Mouse (Mus musculus): Measurements from ENCODE around the gene Furin. TPM values are rescaled to one million over a fixed set of nuclear protein-coding genes. Genes with fewer than 3 reads are reported as not detected.

Furin gene
- total RNA-seq, 2 experiments from 2014 or later = 28.2 to 51.1 TPM

DNA sequence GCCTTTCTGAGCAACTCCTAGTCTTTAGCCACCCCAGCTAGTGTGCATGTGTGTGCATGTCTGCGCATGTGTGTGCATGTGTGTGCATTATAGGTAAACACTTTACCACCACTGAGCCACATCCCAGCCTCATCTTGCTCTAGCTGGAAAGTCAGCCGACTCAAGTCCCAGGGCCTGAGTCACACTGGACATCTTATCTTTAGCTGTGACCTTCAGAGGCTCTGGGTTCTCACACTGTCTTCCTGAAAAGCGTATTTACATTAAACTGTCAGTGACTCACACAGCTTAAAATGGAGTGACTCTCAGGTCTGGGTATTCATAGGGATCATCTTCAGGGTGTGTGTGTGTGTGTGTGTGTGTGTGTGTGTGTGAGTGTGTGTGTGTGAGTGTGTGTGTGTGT lies 30.4 kb upstream of the Furin start:
- ATAC-seq (replicated peaks; ENCODE audit: low FRiP score, poor library complexity, severe bottlenecking) = 0 out of 2 replicates have a peak, but pooled peaks have one; percentile 57

DNA sequence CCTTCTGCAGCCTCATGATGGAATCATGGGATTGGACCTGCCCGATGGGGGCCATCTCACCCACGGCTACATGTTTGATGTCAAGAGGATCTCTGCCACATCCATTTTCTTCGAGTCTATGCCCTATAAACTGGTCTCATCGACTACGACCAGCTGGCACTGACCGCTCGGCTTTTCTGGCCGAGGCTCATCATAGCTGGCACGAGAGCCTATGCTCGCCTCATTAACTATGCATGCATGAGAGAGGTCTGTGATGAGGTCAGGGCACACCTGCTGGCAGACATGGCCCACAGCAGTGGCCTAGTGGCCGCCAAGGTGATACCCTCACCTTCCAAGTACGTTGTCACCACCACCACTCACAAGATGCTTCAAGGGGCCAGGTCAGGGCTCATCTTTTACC lies 24.4 kb upstream of the Furin start:
- no peak for ATAC-seq (replicated peaks; ENCODE audit: low FRiP score, poor library complexity, severe bottlenecking)

DNA sequence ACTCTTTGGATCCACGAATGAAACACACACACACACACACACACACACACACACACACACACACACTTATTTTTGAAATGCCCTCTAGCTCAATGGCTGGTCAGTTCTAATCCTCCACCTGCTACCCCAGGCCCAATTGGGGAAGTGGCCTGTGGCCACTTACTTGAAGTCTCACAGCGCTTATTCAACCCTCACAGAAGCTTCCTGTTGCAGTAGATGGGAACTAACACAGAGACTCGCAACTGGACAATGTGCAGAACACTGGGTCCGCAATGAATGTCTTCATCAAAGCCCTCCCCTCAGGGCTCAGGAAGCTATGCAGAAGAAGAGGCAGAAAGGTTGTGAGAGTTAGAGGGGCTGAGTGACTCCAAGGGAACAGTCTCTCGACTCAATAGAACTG lies 22.5 kb upstream of the Furin start:
- no peak for ATAC-seq (replicated peaks; ENCODE audit: low FRiP score, poor library complexity, severe bottlenecking)

DNA sequence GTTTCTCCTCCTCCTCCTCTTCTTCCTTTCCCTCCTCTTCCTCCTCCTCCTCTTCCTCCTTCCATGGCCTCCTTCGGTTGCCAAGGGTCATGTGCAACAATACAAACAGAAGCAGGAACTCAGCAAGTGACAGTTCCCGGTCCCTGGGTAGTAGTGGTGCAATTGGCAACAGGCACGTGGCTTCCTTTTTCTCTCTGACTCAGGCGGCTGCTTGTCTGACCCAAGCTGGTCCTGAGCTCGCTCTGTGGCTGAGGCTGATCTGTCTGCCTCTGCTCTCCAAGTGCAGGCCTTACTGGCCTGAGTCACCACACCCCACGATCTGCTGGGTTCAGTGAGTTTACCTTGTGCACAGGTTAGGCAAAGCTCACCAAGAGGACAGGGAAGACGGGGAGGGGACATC lies 21.1 kb upstream of the Furin start:
- no peak for ATAC-seq (replicated peaks; ENCODE audit: low FRiP score, poor library complexity, severe bottlenecking)

DNA sequence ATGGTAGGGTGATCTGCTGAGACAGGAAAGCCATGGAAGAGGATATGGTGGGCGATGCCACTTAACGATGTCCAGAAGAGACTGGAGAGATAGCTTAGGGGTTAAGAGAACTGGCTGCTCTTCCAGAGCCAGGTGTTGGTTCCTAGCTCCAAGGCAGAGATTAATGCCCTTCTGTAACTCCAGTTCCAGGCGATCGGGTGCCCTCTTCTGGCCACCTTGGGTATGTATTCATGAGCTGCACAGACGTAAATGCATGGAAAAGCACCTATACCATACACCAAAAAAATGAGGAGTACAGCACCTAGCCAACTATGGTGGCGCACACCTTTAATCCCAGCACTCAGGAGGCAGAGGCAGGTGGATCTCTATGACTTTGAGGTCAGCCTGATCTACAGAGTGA lies 19.5 kb upstream of the Furin start:
- peak; percentile 32; the same call in 1 of the 2 replicates for ATAC-seq (replicated peaks; ENCODE audit: low FRiP score, poor library complexity, severe bottlenecking)

DNA sequence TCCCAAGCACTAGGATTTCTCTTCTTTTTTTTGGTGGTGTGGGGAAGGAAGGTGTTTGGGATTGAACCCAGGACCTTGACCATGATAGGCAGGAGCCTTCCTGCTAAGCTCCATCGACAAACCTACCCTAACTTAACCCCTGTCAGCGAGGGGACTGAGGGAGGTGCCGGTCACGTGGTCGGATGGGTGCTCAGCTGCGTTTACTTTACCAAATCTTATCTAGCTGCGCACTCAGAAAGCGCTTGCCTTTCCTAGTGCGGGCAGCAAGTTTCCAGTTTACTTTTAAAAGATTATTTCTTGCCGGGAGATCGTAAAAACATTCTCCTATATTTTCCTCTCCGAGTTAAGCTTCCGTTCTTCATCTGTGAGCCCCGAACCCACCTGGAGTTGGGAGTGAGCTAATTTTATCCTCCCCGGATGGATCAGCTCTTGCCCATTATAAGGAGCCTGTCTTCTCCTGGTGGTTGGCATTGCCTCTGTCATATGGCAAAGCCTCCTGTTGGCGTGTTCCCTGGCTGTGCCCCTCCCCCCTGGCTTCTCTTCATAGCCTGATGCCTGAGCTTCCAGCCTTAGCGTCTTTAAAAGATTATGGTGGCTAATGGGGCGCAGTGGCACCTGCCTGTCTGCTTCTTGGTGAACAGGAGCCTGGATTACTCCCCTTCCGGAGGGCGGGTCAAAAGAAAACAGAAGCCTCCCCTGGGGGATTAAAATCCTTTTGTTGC lies 17.7 kb upstream of the Furin start:
- ATAC-seq (replicated peaks; ENCODE audit: low FRiP score, poor library complexity, severe bottlenecking) = peak; percentile 81

DNA sequence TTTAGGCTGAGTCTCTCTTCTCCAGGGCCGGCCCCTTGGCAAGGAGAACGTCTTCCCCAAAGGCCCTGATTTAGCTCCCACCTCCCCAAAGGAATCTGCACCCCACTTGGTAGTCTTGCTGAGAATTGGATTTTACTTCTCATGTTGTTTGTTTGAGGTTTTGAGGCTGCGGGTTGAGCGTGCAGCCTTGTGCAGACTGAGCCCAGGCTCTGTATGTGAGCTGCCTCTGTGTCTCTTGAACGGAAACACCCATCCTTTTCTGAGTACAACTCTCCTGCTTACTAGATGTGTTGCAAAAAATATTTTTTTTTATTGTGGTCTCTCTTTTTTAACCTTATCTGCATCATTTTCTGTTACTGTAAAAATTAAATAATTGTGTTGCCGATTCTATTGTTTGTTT lies 16.3 kb upstream of the Furin start:
- ATAC-seq (replicated peaks; ENCODE audit: low FRiP score, poor library complexity, severe bottlenecking) = no peak

DNA sequence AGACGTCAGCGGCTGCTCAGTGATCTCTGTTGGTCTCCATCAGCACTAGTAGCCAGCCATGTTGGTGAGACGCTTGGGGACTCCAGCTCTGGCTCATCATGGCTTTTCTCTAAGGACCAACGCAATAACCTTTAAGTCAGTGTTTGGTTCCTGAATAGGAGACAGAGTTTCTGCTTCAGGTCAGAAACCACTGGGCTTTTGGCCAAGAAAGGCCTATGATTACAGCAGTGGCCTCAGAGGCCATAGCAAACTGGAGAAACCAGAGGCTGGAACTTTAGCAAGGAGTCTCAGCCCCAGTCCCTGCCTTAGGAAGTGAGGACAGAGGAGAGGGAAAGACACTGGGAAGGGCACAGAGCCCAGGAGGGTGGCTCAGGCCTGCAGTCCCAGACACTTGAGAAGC lies 15.3 kb upstream of the Furin start:
- no peak for ATAC-seq (replicated peaks; ENCODE audit: low FRiP score, poor library complexity, severe bottlenecking)

DNA sequence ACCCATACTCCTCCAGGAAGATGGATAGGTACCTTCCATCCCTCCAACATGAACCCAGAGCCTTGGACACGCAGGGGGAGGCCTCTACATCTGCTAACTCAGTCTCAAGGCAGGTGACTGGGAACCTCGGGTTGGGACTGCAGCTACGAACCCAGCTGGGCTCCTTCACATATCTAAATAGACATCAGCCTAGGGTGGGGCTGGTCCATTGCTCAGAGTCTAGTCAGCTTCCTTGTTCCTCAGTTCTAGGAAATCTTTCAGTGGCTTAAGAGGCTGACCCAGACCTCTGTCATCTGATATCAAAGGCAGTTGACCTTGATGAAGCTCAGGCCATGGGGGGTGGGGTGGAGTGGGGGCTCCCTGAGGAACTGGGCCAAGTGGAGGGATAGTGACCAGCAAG lies 14.0 kb upstream of the Furin start:
- no peak for ATAC-seq (replicated peaks; ENCODE audit: low FRiP score, poor library complexity, severe bottlenecking)

DNA sequence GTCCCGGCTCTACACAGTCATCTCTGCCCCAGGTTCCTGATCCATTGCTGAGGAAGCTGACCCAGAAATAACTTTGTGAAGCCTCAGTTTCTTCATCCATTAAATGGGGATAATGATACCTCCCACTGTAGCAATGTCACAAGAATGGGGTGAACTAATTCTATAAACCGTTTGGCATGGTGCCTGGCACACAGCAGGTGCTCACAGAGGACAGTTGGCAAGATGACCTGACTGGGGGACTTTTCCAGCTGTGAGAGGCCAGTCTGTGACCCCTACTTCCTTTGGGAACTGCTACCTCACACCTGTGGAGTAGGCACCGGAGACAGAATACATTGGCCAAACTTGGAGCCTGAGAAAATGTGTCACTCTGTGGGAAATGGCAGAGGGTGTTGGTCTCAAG lies 12.8 kb upstream of the Furin start:
- ATAC-seq (replicated peaks; ENCODE audit: low FRiP score, poor library complexity, severe bottlenecking) = no peak

DNA sequence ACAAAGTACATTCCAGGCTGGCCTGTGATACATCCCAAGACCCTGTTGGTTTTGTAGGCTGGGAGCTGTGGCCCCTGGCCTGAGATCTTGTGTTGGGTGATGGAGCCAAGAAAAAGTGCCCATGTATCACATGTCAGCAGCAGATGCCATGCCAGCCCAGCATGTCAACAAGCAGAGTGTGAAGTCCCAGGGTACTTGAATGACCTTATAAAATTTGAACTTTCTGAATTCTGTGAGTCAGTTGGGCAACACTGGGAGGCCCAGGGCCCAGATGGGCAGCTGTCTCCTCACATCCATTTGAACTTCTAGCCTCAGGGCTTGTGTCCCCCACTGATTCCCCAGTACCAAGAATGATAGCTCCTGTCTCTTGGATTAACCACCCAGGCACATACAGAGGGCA lies 12.4 kb upstream of the Furin start:
- ATAC-seq (replicated peaks; ENCODE audit: low FRiP score, poor library complexity, severe bottlenecking) = no peak

DNA sequence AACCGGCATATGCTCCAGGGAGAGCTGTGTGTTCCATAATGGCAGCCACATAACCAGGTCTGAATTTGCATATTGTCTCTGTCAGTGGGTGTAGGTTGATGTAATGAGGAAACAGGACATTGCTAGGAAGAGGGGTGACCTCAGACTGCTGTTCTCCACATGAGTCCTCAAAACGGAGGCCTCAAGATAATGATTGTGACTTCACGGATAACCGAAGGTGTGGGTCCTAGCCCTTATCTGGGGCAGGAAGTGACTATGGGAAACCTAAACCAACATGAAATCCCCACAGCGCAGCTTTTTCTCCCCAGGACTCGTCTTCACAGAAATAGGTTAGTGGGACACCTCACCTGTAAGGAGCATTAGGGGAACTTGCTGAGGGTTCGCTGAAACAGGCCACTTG lies 11.7 kb upstream of the Furin start:
- ATAC-seq (replicated peaks; ENCODE audit: low FRiP score, poor library complexity, severe bottlenecking) = no peak

DNA sequence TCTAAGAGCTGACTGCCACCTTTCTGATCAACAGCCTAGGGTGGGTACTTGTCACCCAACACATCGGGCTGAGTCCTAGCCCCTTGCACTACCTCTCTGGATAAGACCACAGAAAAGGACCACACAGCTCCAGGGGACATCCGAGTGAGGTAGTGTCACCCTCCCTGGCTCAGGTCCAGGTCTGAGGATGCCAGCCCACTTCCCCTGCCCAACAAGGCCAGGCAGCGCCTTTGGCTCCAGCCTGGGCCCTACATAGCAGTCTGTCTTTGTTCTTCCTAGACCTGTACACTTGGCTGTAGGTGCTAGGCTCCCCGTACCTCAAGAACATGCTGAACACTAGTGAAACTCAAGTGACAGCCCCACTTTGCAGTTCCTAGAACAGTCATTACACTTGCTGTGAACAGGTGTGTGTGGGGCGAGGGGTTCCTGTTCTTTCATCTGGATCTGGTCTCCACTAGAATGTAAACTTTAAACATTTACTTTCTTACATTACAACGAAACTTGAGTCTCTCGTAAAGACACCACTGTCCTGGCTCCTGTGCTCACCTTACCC lies 9.1 kb upstream of the Furin start:
- no peak for ATAC-seq (replicated peaks; ENCODE audit: low FRiP score, poor library complexity, severe bottlenecking)

DNA sequence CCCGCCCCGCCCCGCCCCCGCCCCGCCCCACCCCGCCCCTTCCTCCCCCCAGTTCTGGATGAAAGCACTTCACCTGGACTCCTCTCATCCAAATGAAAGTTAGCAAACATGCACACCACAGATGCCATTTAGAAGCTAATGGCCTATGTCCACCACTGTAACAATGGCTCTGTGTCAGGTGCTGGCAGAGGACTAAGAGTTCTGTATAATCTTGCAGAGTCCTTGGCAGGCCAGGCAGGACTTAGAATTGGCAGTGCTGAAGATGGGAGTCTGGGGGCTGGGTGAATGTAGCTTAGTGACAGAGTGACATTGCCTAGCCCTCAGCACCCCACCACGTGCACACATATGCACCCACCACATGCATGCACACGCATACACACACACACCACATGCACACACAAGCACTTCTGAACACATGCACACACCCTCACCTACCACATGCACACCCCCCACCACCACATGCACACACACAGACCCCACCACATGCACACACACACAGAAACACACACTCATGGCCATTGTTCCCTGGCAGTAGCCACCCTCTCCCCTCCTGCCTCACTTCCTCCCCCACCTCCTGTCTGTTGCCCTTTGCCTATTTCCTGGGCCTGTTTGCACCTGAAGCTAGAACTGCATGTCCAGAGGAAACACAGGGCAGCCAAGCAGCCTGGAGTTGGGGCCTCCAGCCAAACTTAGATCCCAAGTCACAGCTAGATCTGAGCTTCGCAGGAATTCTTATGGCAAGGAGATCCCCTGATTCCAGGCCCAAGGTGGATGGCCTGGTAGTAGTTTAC lies 8.5 kb upstream of the Furin start:
- ATAC-seq (replicated peaks; ENCODE audit: low FRiP score, poor library complexity, severe bottlenecking) = no peak

DNA sequence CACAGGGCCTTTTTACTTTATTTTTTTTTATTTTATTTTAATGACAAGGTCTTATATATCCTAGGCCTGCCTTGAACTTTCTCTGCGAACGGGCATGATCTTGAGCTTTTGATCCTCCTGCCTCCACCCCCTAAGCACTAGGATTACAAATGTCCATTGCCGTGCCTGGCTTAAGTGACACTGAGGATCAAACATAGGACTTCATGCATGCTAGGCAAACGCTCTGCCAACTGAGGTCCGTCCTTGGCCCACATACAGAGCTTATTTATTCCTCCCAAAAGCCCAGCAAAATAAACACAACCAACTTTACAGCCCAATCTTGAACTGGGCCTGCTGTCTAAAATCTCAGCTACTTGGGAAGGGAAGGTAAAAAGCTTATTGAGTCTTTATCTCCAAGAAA lies 7.5 kb upstream of the Furin start:
- no peak for ATAC-seq (replicated peaks; ENCODE audit: low FRiP score, poor library complexity, severe bottlenecking)

DNA sequence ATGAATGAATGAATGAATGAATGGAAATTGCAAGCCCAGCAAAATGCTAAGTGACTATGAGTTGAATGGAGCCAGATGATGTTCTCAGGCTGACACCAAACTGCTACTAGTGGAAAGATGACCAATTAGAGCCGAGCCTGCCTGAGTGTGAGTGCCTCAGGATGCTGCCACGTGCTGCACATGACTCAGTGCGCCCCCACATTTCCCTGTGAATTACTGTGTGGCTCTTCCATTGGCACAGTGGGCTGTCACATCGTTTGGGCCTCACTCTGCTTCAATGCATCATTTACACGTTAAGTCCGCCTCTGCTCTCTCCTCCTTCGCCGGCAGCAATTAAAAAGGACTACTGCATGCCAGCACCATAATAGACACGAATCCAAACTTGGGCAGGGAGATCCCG lies 7.0 kb upstream of the Furin start:
- ATAC-seq (replicated peaks; ENCODE audit: low FRiP score, poor library complexity, severe bottlenecking) = no peak

DNA sequence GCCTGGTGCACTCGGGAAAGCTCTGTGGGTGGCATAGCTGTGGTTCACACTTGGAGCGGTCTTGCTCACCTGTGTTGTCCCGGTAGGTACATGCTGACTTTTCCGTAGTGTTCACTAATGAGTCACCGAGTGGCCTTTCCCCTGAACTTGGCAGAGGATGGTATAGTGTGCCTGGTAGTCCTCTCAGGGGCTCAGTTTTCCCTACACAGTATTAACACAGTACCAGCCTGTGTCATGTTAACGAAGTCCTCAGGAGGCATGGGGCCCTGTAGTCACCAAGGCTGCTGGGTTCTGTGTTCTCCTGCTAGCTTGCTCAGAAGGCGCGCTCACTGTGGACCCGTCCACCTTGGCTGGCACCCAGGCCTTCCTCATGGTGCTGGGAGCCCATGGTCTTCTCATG lies 5.1 kb upstream of the Furin start:
- ATAC-seq (replicated peaks; ENCODE audit: low FRiP score, poor library complexity, severe bottlenecking) = no peak

DNA sequence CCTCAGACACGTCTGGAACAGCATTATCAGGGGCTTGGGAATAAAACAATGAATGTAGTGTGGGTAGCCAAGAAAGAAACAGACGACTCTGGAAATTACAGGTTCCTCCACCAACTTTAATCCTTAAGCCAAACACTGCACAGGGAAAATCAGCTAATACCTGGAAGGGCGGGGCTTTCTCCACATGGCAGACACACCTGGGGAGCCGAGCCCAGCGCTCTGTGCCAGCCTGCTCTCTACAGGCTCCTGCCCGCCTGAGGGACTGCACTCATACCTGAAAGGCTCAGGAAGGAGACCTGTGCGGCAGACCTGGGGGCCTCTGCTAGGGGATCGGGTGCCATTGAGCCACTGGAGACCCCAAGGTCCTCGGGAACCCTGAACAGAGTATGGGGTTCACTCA lies 2.5 kb upstream of the Furin start:
- no peak for ATAC-seq (replicated peaks; ENCODE audit: low FRiP score, poor library complexity, severe bottlenecking)

DNA sequence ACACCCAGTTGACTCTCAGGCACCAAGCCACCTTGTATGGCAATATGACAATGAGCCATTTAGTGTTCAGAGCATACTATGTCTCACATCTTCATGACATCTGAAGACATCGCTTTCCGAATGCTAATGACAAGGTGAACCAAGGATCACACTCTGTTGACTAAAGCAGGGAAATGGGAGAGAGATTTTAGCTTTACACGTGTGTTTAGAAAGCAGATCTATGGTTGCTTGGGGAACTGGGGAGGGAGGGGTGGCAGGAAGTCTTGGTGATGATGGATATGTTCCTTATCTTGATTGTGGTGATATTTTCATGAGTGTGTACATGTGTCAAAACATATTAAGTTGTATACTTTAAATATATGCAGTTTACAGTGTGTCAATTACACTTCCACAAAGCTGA lies 950 bp upstream of the Furin start:
- ATAC-seq (replicated peaks; ENCODE audit: low FRiP score, poor library complexity, severe bottlenecking) = no peak

DNA sequence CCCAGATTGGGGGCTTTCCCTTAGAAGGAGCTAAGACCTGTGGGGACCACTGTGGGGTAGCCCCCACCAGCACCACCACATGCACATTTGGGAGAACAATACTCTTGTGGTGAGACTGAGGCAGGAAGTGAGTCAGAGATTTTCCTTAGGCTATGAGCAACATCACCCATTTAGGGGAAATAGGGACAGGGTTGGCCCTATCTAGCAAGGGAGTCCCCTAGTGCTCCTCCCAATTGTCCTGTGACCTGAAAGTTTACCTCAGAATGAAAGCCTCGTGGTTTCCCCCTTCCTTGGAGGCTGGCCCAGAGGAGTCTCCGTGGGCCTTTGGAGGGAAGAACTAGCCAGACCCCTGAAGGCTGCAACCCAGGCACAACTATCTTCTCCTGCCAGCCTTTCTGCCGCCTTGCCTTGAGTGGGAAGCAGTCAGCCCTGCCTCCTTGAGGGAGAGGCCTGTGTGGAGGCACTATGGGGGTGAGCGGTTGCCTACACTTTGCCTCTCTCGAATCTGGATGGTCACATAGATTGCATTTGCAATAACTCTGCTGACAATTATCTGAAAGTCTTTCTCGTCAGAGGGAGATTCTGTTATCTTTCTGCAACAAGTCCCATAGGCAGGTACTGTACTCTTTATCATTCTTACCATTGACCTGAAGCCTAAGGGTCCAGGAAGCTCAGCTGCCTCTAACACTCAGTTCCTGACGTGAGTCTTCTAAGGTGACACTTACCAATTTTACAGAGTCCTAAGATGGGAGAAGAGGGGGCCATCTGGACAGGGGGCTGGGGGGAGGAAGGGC lies 938 bp downstream of the Furin start:
- no peak for ATAC-seq (replicated peaks; ENCODE audit: low FRiP score, poor library complexity, severe bottlenecking)

DNA sequence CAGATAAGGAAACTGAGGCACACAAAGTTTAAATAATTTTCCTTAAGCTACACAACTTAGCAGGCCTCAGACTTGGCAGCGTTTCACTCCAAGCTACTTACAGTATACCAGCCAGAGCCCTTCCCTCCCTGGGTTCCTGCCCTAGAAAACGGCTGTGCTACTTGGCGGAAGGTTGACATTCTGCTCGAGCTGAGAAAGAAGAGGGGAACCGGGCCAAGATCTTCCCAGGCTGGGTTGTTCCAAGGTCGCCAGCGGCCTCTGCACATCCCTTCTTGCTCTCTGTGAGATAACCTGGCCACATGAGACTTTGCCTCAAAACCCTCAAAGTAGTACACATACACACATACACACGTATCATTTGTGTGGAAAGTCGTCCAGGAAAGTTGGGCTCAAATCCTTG lies 1.7 kb downstream of the Furin start:
- no peak for ATAC-seq (replicated peaks; ENCODE audit: low FRiP score, poor library complexity, severe bottlenecking)
